Mouse (Mus musculus): Measurements from ENCODE around the gene Cbfa2t2.

GRCm38 (mm10) chr2:154452951-154453350 lies 16.7 kb downstream of the Cbfa2t2 start:
- TF ChIP-seq MAX (IDR thresholded peaks at IDR 0.05) (no peak), MYOG (IDR thresholded peaks at IDR 0.05; ENCODE audit: control insufficient read depth, extremely low read depth, insufficient read length) (no peak), CTCF (IDR thresholded peaks at IDR 0.05; ENCODE audit: control insufficient read depth, insufficient read depth, insufficient read length) (no peak), FOSL1 (IDR thresholded peaks at IDR 0.05; ENCODE audit: insufficient read depth, low read length, poor library complexity, severe bottlenecking) (no peak), USF1 (IDR thresholded peaks at IDR 0.05; ENCODE audit: low read depth) (no peak)

Measured in C2C12 (cell line).